Mouse (Mus musculus): ENCODE measurements at regions not wholly inside any gene's neighbourhood (a gene's known extent, or its start where the extent isn't known, plus 50 kb on each side); places are given as distances from the start of the nearest gene placed in this dataset.

DNA sequence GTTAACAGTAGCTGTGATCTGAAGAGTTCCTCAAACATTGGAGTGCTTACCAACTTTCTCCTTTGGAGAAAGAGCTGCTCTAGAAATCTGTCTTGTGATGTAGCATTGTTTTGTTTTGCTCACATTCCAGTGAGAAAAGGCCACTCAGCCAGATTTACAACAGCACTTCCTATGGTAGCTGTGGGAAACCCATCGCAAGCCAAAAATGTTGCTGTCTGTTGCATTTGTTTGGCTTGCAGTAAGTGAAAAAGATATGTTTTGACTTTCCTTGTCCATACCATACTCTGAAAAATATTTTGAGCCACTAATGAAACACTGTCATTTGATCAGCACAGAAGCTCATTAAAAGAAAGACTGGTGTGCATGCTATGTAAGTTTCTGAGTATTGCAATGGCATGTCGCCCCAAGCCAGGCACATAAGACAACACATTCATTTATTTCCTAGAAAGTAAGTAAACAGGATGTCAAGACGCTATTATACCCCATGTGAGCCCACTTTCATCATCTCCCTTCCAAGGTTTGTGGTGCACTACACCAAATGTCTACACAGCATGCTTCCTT lies 66.2 kb downstream of the Car2 start:
- intact Hi-C loops (cut with DNase I), result no loop called here
- DNase-seq (ENCODE audit: low spot score in 2 of 2), result no peak

DNA sequence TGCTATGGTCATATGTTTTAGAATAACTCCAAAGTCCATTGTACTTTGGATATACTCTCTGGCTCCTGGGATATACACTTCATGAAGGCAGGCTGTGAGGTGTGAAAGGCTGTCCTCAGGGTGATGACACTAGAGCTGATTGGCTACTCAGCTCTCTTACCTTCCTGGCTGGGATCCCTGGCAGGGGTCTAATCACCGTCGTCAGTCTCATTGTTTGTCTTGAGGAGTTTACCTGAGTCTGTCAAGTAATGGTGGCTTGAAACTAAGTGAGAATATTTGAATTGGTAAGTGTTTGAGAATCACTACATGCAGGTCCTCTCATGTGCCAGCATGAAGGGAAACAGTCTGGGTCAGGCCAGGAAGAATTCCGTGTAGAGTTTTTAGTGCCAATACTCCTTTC lies 66.9 kb downstream of the Car2 start:
- DNase-seq (ENCODE audit: low spot score in 2 of 2), result no peak
- intact Hi-C loops (cut with DNase I), result no loop called here

DNA sequence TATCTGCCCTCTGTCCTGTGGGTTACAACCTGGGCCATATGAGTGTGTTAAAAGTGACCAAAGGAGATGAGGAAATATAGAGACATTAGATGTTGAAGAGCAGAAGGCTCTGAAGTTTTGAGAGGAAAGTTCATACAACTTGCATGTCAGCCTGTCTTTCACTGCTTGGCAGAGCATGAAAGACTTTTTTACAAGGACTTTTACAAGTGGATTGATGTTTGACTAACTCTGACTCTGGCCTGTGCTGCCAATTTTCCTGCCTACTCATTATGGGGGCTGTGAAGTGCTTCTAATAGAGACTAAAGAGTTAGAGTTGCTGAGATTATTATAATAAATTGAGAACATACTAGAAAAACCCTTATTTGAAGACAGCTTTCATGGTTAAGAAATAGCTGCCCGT lies 71.4 kb downstream of the Car2 start:
- no peak for DNase-seq (ENCODE audit: low spot score in 2 of 2)
- intact Hi-C loops (cut with DNase I), result loop anchor here (5.0 kb wide), 1 partner anchor 70 kb away; the partner anchor contains the start of gene Car2

DNA sequence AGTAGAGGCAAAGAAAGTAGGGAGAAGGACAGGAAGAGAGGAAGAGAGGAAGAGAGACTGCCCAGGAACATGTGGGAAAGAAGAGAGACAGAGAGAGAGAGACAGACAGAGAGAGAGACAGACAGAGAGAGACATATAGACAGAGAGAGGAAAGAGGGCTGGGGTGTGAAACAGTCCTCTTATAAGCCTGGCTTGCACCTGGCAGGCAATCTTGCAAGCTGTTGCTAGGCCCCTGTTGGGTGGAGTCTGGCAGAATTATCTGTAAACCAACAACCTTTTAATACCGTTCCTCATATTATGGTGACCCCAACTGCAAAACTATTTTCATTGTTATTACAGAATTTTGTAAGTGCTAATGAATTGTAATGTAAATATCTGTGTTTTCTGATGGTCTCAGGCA lies 72.2 kb downstream of the Car2 start:
- DNase-seq (ENCODE audit: low spot score in 2 of 2), result no peak
- intact Hi-C loops (cut with DNase I), result loop anchor here (5.0 kb wide), 1 partner anchor 71 kb away; the partner anchor contains the start of gene Car2

DNA sequence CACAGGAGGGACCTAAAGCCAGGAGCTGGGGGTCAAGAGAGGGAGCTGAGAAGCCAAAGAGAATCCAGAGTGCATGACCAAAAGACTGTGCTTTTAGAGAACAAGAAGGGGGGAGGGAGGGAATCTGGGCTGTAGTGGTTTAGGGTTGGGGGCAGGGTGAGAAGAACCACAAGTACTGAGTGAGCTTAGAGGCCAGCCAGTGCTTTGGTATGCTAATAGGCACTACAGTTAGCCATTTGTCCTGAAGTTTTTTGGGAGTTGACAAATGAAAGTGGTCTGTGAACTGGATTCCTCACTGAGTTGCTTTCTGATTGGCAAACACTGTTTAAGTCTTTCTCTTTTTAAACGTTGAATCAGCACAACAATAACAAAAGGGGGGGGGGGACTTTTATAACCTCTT lies 73.5 kb downstream of the Car2 start:
- DNase-seq (ENCODE audit: low spot score in 2 of 2), result no peak
- intact Hi-C loops (cut with DNase I), result loop anchor here (5.0 kb wide), 1 partner anchor 72 kb away; the partner anchor contains the start of gene Car2

DNA sequence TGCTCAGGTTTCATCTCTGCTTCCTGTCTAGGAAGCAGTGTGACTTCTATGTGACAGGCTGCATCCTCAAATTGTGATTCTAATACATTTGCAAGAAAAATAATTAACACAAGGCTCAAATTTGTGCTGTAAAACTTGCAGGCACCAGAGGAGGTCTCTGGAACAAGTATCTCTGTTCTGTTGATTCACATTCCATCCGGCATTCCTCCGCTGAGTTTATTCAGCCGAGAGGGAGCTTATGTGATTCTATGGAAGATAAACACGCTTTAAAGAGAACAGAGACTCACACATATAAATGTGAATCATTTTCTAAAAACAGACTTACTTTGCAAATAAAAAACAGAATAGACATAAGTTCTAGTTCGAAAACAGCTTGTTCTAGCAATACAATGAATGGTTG lies 78.7 kb downstream of the Car2 start:
- no peak for DNase-seq (ENCODE audit: low spot score in 2 of 2)
- intact Hi-C loops (cut with DNase I), result no loop called here

DNA sequence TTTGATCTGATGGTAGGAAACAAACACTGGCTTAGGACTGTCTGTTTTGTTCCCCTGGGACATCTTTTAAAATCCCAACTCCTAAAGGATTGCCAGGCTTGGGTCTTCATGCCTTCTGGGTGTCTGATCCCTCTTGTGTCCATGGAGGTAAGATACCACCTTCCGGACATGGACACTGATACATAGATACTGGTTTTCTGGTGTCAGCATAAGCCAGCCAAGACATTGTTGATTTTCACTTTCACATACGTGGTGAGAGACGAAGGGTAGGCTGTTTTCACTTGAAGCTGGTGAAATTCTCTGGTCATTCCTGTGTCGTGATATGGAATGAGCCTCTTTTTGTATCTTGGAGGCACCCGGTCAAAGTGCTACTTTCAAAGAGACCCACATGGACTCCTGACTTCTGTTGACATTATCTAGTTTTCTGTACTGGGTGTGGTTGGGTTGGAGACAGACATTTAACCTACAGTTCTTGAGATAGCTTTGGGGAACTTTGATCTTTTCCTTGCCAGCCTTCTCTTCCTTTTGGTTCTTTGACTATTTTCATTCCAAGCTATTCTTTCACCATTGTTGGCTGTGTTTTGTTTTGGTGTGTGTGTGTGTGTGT lies 79.5 kb downstream of the Car2 start:
- intact Hi-C loops (cut with DNase I), result no loop called here
- no peak for DNase-seq (ENCODE audit: low spot score in 2 of 2)

DNA sequence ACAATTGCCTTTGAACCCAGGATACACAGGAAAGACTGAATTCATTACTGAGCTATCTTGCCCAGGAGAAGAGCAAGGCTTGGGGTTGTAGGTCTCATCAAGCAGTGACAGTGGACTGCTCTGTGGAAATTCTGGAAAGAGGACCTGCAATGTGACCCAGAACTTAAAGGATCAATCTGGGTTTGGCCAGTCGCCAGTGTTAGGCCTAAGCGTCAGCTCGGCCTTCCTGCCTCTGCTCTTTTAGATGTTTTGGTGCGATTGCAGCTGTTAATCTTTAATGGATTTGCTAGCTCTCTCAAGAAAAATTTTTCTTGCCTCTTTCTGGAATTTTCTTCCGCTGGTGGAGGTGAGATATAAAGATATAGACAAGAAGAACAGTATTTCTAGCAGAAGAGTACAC lies 81.2 kb downstream of the Car2 start:
- no peak for DNase-seq (ENCODE audit: low spot score in 2 of 2)
- intact Hi-C loops (cut with DNase I), result no loop called here

DNA sequence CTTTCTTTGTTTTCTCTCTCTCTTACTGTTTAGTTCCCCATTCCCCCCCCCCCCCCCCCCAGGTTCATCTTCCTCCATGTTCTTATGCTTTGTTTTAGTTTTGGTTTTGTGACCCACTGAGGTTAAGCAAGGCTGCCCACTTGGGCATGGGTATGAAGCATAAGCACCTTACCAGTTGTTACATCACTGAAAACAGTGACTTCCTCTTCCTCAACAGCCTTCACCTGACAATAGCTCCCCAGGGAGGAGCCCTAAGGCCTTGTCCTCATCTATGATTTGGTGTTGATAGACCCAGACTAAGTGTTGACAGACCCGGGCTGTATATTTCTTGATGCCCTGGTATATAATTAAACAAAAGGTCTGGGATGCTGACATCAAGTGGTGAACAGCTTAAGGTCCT lies 82.3 kb downstream of the Car2 start:
- no peak for DNase-seq (ENCODE audit: low spot score in 2 of 2)
- intact Hi-C loops (cut with DNase I), result no loop called here

DNA sequence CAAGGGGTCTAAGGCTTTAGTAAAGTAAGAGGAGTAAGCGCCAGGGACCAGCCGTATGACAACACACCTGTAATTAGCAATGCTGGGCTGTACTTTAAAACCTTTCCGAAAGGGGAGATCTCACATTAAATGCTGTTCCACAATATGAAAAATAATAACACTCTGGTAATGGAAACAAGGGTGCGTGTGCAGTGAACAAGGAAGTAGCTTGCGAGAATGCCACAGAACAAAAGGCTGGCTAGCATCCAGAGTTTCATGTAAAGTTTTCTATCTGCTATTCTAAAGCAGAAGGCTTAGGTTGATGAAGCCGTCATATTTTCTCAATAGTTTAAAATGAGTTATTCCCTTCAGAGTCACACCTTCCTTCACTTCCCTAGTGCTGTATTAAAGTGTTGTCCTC lies 83.6 kb downstream of the Car2 start:
- intact Hi-C loops (cut with DNase I), result no loop called here
- DNase-seq (ENCODE audit: low spot score in 2 of 2), result no peak

DNA sequence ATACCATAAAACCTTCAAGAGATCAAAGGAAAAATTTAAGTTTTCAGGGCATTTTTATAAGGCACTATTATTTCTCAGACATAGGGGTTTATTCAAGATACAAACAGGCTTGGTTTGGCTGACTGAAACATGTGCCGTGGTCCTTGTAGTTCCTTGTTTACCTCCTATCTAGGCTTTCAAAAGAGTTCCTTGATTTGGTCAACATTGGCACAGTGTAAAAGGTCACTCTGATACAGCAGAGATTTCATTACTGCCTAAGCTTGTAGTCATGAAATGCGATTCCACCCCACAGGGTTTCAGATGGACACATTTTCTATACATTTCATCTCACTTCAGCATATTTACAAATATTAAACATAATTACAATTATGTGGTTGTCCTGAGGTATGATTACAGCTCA lies 85.6 kb downstream of the Car2 start:
- DNase-seq (ENCODE audit: low spot score in 2 of 2), result no peak
- intact Hi-C loops (cut with DNase I), result no loop called here

DNA sequence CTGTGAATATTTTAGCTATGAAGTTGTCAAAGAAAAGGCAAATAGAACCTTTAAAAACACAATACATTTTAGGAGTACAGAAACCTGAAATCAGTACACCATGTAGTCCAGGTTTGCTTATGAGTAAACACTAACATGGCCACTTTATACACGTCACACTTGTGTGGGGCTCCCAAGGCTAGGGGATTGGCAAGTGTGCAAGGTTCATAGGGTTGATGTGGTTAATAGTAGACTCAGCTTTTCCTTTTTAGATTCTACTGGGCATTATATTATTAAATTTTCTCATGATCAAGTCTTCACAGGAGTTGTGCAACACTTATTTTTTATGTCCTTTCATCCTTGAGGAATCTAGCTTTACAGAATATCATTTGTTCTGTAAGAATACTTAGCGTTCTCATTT lies 88.7 kb downstream of the Car2 start:
- DNase-seq (ENCODE audit: low spot score in 2 of 2), result no peak
- intact Hi-C loops (cut with DNase I), result no loop called here

DNA sequence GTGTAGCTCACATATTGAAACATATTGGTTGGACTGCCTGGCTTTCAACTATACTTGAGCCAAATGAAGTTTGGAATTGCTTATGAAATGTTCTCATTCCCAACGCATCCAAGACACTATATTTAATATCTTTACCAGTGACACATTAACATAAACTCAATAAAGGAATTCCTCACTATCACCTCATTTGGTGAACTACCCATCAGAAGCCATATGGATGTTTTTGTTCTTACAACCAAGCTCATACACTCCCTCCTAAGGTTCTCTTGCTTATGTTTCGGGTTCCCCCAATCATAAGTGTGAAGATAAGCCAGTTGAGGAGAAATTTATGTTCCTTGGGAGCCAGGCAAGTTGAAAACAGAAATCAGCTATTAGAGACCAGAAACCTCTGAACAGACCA lies 89.1 kb downstream of the Car2 start:
- DNase-seq (ENCODE audit: low spot score in 2 of 2), result no peak
- intact Hi-C loops (cut with DNase I), result no loop called here

DNA sequence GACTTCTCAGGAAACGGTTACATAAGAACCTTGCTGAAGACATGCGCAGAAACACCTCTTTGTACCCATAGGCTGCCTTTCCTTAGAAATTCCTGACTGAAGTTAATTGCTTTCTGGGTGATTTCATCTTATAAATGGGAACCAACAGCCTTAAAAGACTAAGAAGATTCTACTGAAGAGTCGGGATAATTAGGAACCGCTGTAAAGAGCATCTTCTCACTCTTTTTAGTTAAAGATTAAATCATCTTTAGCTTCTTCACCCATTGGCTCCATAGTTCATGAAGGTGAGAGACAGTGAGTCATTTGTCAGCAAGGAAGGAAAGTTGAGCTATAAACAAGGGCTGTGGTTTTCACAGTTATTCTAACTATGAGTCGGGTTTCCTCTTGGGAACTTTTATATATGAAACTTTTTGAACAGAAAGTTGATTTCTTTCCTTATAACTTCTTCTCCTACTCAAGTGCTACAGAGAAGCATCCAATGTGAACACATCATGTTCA lies 93.1 kb downstream of the Car2 start:
- no peak for DNase-seq (ENCODE audit: low spot score in 2 of 2)
- intact Hi-C loops (cut with DNase I), result no loop called here

DNA sequence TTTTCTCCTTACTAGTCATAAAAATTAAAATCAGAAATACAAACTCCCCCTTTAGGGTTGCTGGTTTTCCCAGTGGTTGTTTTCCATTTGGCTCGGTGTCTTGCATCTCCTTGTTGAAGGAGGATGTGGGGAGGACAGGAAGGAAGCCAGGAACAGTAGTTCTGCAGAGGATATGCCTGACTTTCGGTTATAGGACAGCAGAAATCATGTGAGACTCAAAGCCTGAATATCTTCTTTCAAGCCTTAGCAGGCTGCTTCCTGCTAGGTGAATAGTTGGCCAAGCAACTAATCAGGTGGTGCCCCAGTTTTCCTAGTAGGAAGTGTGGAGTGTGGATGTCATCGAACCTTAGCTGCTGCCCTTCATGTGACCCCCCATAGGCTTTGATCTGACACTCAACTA lies 103.6 kb downstream of the Car2 start:
- intact Hi-C loops (cut with DNase I), result no loop called here
- no peak for DNase-seq (ENCODE audit: low spot score in 2 of 2)

DNA sequence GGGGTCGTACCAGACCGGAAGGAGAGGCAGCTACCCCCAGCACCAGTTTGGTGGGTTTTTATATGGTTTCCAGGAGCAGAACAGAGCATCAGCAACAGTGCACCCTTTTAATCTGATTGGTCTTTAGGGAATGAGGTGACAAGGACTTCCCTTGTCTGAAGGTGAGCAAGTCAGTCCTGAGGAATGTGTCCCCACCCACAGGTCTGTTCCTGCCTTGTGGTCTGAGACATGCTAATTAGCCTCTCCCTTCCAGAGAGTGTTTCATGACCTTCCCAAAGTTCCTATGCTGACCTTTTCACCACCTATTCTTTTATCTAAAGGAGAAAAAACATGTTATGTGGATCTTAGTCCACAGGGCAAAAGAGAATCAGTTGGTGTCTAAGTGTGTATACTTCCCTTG lies 107.9 kb downstream of the Car2 start:
- no peak for DNase-seq (ENCODE audit: low spot score in 2 of 2)
- intact Hi-C loops (cut with DNase I), result no loop called here

DNA sequence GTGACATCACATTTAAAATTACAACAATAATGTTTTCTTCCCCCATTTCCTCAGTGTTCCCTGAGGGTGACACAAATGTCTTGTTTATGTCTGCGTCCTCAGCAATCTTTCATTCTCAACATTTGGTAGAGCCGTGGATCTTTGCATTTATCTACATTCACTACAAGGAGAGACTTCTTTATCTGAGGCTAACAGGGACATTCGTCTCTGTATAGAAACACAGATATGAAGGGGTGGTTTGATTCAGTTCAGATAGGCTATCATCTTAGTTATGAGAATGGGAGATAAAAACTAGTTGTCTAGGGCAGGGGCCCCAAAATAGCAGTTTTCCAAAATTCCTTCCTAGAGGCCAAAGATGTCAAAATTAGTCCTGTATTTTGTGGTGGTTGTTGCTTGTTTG lies 111.2 kb downstream of the Car2 start:
- intact Hi-C loops (cut with DNase I), result no loop called here
- no peak for DNase-seq (ENCODE audit: low spot score in 2 of 2)

DNA sequence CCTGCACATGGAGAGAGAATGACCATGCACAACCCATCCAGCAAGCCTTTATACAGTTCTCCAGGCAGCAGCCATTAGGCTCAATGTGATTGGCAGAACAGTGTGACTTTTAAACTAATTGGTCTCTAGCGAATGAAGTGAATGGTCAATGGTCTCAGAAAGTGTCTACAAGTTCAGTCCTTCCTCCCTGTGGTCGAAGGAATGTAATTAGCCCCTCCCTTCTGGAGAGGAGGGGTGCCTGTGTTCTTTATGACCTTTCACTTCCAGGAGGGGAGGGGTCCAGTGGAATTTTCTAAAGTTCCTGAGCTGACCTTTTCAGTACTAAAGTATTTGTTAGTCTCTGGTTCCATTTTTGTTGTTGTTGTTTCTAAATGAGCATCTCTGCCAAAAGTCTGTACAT lies 112.4 kb downstream of the Car2 start:
- intact Hi-C loops (cut with DNase I), result no loop called here
- no peak for DNase-seq (ENCODE audit: low spot score in 2 of 2)

DNA sequence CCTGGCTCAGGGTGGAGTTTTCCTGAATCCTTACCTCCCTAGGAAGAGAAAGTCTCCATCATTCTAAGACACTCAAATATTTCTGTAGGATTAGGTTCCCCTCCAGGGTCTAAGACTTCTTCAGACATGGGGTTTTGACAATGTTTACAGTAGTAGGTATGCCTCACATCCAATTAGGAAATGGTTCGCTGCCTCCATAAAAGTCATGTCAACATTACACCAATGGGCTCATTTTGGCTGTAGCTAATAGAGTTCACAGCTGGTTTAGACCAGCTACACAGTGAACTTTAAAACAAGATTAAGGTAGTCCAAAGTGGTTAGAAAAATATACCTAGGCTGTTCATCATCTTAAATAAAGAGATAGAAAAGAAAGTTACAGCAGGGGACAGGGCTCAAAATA lies 113.3 kb downstream of the Car2 start:
- intact Hi-C loops (cut with DNase I), result no loop called here
- no peak for DNase-seq (ENCODE audit: low spot score in 2 of 2)

DNA sequence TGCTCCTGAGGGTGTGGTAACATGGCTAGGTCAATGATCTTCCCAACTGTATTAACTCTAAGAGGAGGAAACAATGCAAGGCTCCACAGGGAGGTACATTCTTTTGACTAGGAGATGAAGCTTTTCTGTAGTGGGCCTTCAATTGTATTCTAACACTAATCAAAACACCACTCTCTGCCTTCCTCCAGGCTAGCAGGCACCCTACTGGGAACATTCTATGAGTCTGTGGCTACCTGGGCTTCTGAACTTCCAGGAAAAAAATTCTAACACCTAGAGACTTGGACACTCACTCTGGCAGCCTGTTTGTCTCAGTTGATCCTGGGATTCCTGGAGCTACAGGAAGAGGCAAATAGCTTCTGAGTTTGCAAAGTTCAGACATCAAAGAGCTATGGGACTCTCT lies 113.8 kb downstream of the Car2 start:
- intact Hi-C loops (cut with DNase I), result no loop called here
- DNase-seq (ENCODE audit: low spot score in 2 of 2), result no peak

DNA sequence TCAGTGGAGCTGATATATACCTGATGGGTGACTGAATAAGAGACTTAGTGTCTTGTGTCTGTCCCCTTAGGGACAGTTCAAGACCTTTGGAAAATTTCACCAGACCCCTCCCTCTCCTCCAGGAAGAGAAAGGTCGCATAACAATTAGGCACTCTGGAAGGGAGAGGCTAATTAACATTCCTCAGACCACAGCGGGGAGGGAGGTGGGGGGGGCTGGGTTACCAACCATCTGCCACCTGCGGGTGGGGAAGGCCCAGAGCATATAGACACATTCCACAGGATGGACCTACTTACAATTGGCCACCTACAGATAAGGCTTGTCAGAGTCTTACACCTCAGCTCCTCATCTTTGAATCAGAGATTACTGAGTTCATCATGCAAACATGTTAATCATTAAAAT lies 114.6 kb downstream of the Car2 start:
- intact Hi-C loops (cut with DNase I), result no loop called here
- no peak for DNase-seq (ENCODE audit: low spot score in 2 of 2)

DNA sequence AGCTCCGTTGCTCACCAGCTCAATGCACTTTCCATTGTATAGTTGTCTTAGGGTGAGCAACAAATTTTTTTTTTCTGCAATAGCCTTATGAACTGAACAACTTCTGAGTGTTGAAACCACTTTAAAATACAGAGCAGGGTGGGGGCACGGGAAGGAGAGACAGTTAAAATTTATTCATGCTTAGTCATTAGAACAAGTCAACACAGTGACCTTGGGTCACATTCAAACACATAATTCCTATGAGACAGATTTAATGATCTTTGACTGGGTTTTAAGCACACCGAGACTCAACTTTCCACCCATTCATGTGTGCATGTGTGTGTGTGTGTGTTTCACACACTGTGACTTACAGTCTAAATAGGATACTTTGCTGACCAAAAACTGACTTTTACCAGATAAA lies 121.7 kb downstream of the Car2 start:
- no peak for DNase-seq (ENCODE audit: low spot score in 2 of 2)
- intact Hi-C loops (cut with DNase I), result no loop called here
